Mouse (Mus musculus): ENCODE data around the gene Kifc3. TPM values are rescaled to one million over a fixed set of nuclear protein-coding genes. Genes with fewer than 3 reads are reported as not detected.

Gene Kifc3
- total and polyA plus RNA-seq, 3 experiments = 0.78 to 1.8 (median 1.7) TPM

- no peaks in the 10 kb centered on the region for H3K79me2 ChIP-seq (replicated peaks; ENCODE audit: control insufficient read depth, extremely low read depth, insufficient read depth, poor library complexity, severe bottlenecking)
- H3K9ac ChIP-seq (ENCODE audit: insufficient read depth, low read depth) = no peak overlapping the region
- no peaks in the 10 kb centered on the region for H3K27me3 ChIP-seq (replicated peaks)
- H3K4me2 ChIP-seq (ENCODE audit: insufficient read depth, low read depth, poor library complexity, severe bottlenecking) = no peak overlapping the region
- H3K9me3 ChIP-seq (replicated peaks; ENCODE audit: low read length) = no peaks in the 10 kb centered on the region
- H3K36me3 ChIP-seq (replicated peaks in 1 of 2; ENCODE audit: control insufficient read depth in 1 of 2, insufficient read depth in 1 of 2, low read length in 1 of 2) = peaks cover 31 to 86% of the 10 kb centered on the region in 2 experiments
- in situ Hi-C loops (cut with MboI; ENCODE audit: low pct_ligation_motif_present, low pct_unique_long_range_greater_than_20kb, low sequenced_read_pairs) = loop anchor here (25.0 kb wide), 1 partner anchor 113 kb away; the partner anchor contains the start of gene Kifc3
- dilution Hi-C loops (cut with MboI; ENCODE audit: extremely low pct_ligation_motif_present, extremely low pct_unique_long_range_greater_than_20kb, low sequenced_read_pairs) = no loop called here
- TF ChIP-seq MXI1 (IDR thresholded peaks at IDR 0.05; ENCODE audit: low read depth, low read length) (no peak), ZNF384 (IDR thresholded peaks at IDR 0.05; ENCODE audit: low read depth, low read length) (no peak), RAD21 (IDR thresholded peaks at IDR 0.05; ENCODE audit: low read depth, low read length) (peak; percentile 80), CTCF (conservative IDR thresholded peaks at IDR 0.05 in 1 of 2, IDR thresholded peaks at IDR 0.05 in 1 of 2; ENCODE audit: low read depth in 2 of 2, low read length in 2 of 2) (peak; percentile 58 to 90), MAFK (IDR thresholded peaks at IDR 0.05; ENCODE audit: insufficient replicate concordance, low read length) (no peak), SMC3 (IDR thresholded peaks at IDR 0.05; ENCODE audit: low read depth, low read length) (peak; percentile 84), ZMIZ1 (IDR thresholded peaks at IDR 0.05; ENCODE audit: low read depth, low read length) (no peak), IRF4 (IDR thresholded peaks at IDR 0.05; ENCODE audit: low read depth, low read length) (no peak), ZC3H11A (IDR thresholded peaks at IDR 0.05; ENCODE audit: low read depth, low read length) (peak; percentile 4; the same call in 1 of the 2 replicates), CHD2 (IDR thresholded peaks at IDR 0.05; ENCODE audit: low read length) (no peak), RCOR1 (conservative IDR thresholded peaks at IDR 0.05; ENCODE audit: low read depth, low read length) (no peak), MAZ (IDR thresholded peaks at IDR 0.05; ENCODE audit: low read depth, low read length) (no peak), SIN3A (IDR thresholded peaks at IDR 0.05; ENCODE audit: low read length) (no peak)
- no peak overlapping the region for H3K27ac ChIP-seq (ENCODE audit: insufficient read depth, low read depth)
- H3K4me1 ChIP-seq (ENCODE audit: control insufficient read depth in 1 of 2, insufficient read depth in 2 of 2) = no peaks in the 10 kb centered on the region
- no peak overlapping the region for H3K4me3 ChIP-seq (replicated peaks in 1 of 3; ENCODE audit: low read depth in 2 of 3, low read length in 2 of 3, poor library complexity in 1 of 3)
- DNase-seq (ENCODE audit: extremely low read depth) = peak; percentile 31
Measured at GRCm38 (mm10) chr8:95099009-95099408, 103.6 kb downstream of the Kifc3 start.

GRCm38 (mm10) chr8:95093574-95093973 is 109.0 kb downstream of the Kifc3 start:
- no peak for TF ChIP-seq MXI1 (IDR thresholded peaks at IDR 0.05; ENCODE audit: low read depth, low read length)
- TF ChIP-seq GABPA (IDR thresholded peaks at IDR 0.05; ENCODE audit: insufficient replicate concordance, low read depth, low read length) = no peak
- no peak for TF ChIP-seq IRF4 (IDR thresholded peaks at IDR 0.05; ENCODE audit: low read depth, low read length)
- TF ChIP-seq ETS1 (conservative IDR thresholded peaks at IDR 0.05; ENCODE audit: low read depth, low read length) = no peak
- no peak for TF ChIP-seq HCFC1 (IDR thresholded peaks at IDR 0.05; ENCODE audit: low read depth, low read length)
- no peak for TF ChIP-seq CHD2 (IDR thresholded peaks at IDR 0.05; ENCODE audit: low read length)
- TF ChIP-seq RCOR1 (conservative IDR thresholded peaks at IDR 0.05; ENCODE audit: low read depth, low read length) = no peak
- TF ChIP-seq POLR2AphosphoS2 (IDR thresholded peaks at IDR 0.05; ENCODE audit: low read depth, low read length) = no peak
- no peaks in the 10 kb centered on the region for H3K4me1 ChIP-seq (ENCODE audit: control insufficient read depth in 1 of 2, insufficient read depth in 2 of 2)
- no peak overlapping the region for H3K27ac ChIP-seq (ENCODE audit: insufficient read depth, low read depth)
- H3K9me3 ChIP-seq (replicated peaks; ENCODE audit: low read length) = no peaks in the 10 kb centered on the region
- no peak overlapping the region for H3K4me3 ChIP-seq (replicated peaks in 1 of 3; ENCODE audit: low read depth in 2 of 3, low read length in 2 of 3, poor library complexity in 1 of 3)
- H3K79me2 ChIP-seq (replicated peaks; ENCODE audit: control insufficient read depth, extremely low read depth, insufficient read depth, poor library complexity, severe bottlenecking) = no peaks in the 10 kb centered on the region
- no peaks in the 10 kb centered on the region for H3K27me3 ChIP-seq (replicated peaks)
- H3K4me2 ChIP-seq (ENCODE audit: insufficient read depth, low read depth, poor library complexity, severe bottlenecking) = no peak overlapping the region
- H3K9ac ChIP-seq (ENCODE audit: insufficient read depth, low read depth) = no peak overlapping the region
- in situ Hi-C loops (cut with MboI; ENCODE audit: low pct_ligation_motif_present, low pct_unique_long_range_greater_than_20kb, low sequenced_read_pairs) (loop anchor here (25.0 kb wide), 1 partner anchor 119 kb away; the partner anchor contains the start of gene Kifc3), dilution Hi-C loops (cut with MboI; ENCODE audit: extremely low pct_ligation_motif_present, extremely low pct_unique_long_range_greater_than_20kb, low sequenced_read_pairs) (no loop called here)
- H3K36me3 ChIP-seq (replicated peaks in 1 of 2; ENCODE audit: control insufficient read depth in 1 of 2, insufficient read depth in 1 of 2, low read length in 1 of 2) = peaks cover 35 to 96% of the 10 kb centered on the region in 2 experiments
- DNase-seq (ENCODE audit: extremely low read depth) = no peak

All from CH12.LX (cell line).